Comparison of ENCODE assay signal across 11 mouse cellular contexts in the genomic region with DNA sequence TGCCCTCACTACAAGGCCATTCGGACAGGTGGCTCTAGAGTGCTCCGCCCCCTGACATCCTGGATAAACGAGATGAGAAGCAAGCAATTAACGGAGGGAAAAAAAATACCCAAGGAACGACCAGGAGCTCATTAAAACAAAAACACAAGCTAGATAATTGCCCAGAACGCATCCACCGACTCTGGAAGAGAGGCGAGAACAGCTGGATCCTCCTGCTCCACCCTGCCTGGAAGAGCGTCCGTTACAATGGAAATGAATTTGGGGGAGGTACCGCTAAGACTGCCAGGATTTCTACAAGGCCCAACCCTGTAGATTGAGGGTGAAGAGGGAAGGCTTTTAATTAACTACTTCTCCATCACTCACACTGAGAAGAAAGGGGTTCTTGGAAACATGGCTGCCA.
DNase-seq lines count a peak whose midpoint lies in the region; ATAC-seq and TF ChIP-seq lines count a peak whose summit lies in the region.
"Had no signal": no experiment of that assay in that cellular context is flagged by ENCODE, and none has a peak within 500 bp of the region (broad histone marks: within the 10 kb centered on the region; RNA-seq: fewer than 3 reads in every experiment).

No protein-coding gene starts in this region.

- H3K4me2 ChIP-seq in kidney, postnatal 0 days (ENCODE audit: low read length), result no peak overlapping the region
- H3K4me2 ChIP-seq in kidney, embryonic 15.5 days, result no peak overlapping the region
- no peak overlapping the region for H3K4me2 ChIP-seq in neural tube, embryonic 15.5 days
- H3K4me2 ChIP-seq: embryonic facial prominence, embryonic 12.5 days; heart, embryonic 13.5 days; liver, embryonic 12.5 days had no signal

- no peak overlapping the region for H3K4me3 ChIP-seq in kidney, postnatal 0 days (replicated peaks; ENCODE audit: low read depth, low read length)
- H3K4me3 ChIP-seq in kidney, embryonic 15.5 days (replicated peaks), result no peak overlapping the region
- H3K4me3 ChIP-seq in ES-Bruce4 (ENCODE audit: low read depth, low read length), result 0 out of 2 replicates have a peak overlapping the region, but pooled peaks have one; percentile 9
- H3K4me3 ChIP-seq in neural tube, embryonic 15.5 days (replicated peaks), result no peak overlapping the region
- H3K4me3 ChIP-seq: embryonic facial prominence, embryonic 12.5 days; heart, embryonic 13.5 days; liver, embryonic 12.5 days had no signal

- no peak for DNase-seq in kidney, postnatal 0 days (ENCODE audit: low spot score)
- DNase-seq in brain, embryonic 14.5 days (ENCODE audit: low read depth), result peak; percentile 68
- DNase-seq in adrenal gland, adult (ENCODE audit: inconsistent age in 2 of 2, low spot score in 1 of 2), result no peak

- H3K27me3 ChIP-seq in kidney, postnatal 0 days (ENCODE audit: insufficient read depth, low read length), result no peaks in the 10 kb centered on the region; the same call in 1 of the 2 replicates
- H3K27me3 ChIP-seq in kidney, embryonic 15.5 days, result peaks cover 39% of the 10 kb centered on the region
- H3K27me3 ChIP-seq in ES-Bruce4 (ENCODE audit: control insufficient read depth, insufficient read depth, low read length, poor library complexity, severe bottlenecking), result no peaks in the 10 kb centered on the region
- H3K27me3 ChIP-seq in neural tube, embryonic 15.5 days (replicated peaks), result peaks cover 49% of the 10 kb centered on the region

- H3K4me1 ChIP-seq in kidney, postnatal 0 days (replicated peaks; ENCODE audit: insufficient read depth, low read length), result no peaks in the 10 kb centered on the region
- peaks cover 12% of the 10 kb centered on the region for H3K4me1 ChIP-seq in kidney, embryonic 15.5 days
- peaks cover 16% of the 10 kb centered on the region for H3K4me1 ChIP-seq in ES-Bruce4 (ENCODE audit: control insufficient read depth, insufficient read depth, low read length)
- H3K4me1 ChIP-seq in neural tube, embryonic 15.5 days, result peaks cover 14% of the 10 kb centered on the region; the same call in 1 of the 2 replicates
- H3K4me1 ChIP-seq: embryonic facial prominence, embryonic 12.5 days; liver, embryonic 12.5 days had no signal

- 0 out of 2 replicates have a peak overlapping the region, but pooled peaks have one; percentile 8 for H3K27ac ChIP-seq in kidney, postnatal 0 days
- no peak overlapping the region for H3K27ac ChIP-seq in kidney, embryonic 15.5 days
- H3K27ac ChIP-seq in ES-Bruce4 (ENCODE audit: insufficient read depth, low read length), result peak overlapping the region; percentile 39
- H3K27ac ChIP-seq in neural tube, embryonic 15.5 days (replicated peaks), result peak overlapping the region; percentile 24
- H3K27ac ChIP-seq: embryonic facial prominence, embryonic 12.5 days; heart, embryonic 13.5 days; liver, embryonic 12.5 days; stomach, postnatal 0 days had no signal

- TF ChIP-seq POLR2A in ES-Bruce4 (IDR thresholded peaks at IDR 0.05; ENCODE audit: insufficient read depth, low read length), result no peak
- no peak for TF ChIP-seq POLR2A in brain, embryonic 14.5 days (IDR thresholded peaks at IDR 0.05; ENCODE audit: borderline replicate concordance, extremely low read depth, insufficient read depth, insufficient read length, poor library complexity, severe bottlenecking)

- no peak for TF ChIP-seq CTCF in kidney, postnatal 0 days (IDR thresholded peaks at IDR 0.05; ENCODE audit: low read depth)
- no peak for TF ChIP-seq CTCF in ES-Bruce4 (IDR thresholded peaks at IDR 0.05; ENCODE audit: low read depth, low read length)
- no peak for TF ChIP-seq CTCF in brain, embryonic 14.5 days (IDR thresholded peaks at IDR 0.05; ENCODE audit: borderline replicate concordance, extremely low read depth, insufficient read depth, insufficient read length)

- no peak for ATAC-seq in kidney, postnatal 0 days (replicated peaks; ENCODE audit: low FRiP score, low read depth)
- ATAC-seq in kidney, embryonic 15.5 days (replicated peaks; ENCODE audit: low FRiP score), result no peak
- ATAC-seq in neural tube, embryonic 15.5 days (ENCODE audit: low FRiP score), result no peak
- ATAC-seq in inflammation-experienced regulatory T-cells, adult 6 months, result no peak
- ATAC-seq: liver, embryonic 12.5 days had no signal

- no peaks in the 10 kb centered on the region for H3K36me3 ChIP-seq in kidney, postnatal 0 days (ENCODE audit: insufficient read depth, low read length)
- H3K36me3 ChIP-seq in kidney, embryonic 15.5 days, result no peaks in the 10 kb centered on the region
- no peaks in the 10 kb centered on the region for H3K36me3 ChIP-seq in ES-Bruce4 (ENCODE audit: control insufficient read depth, insufficient read depth, low read length, poor library complexity, severe bottlenecking)
- no peaks in the 10 kb centered on the region for H3K36me3 ChIP-seq in neural tube, embryonic 15.5 days
- H3K36me3 ChIP-seq: embryonic facial prominence, embryonic 12.5 days; heart, embryonic 13.5 days; liver, embryonic 12.5 days had no signal

- WGBS in kidney, postnatal 0 days, result 27% methylated on average over 11 of the region's 11 CpGs
- 35% methylated on average over 11 of the region's 11 CpGs for WGBS in kidney, embryonic 15.5 days
- WGBS in neural tube, embryonic 15.5 days, result 26% methylated on average over 11 of the region's 11 CpGs

- no peak overlapping the region for H3K9ac ChIP-seq in kidney, postnatal 0 days (ENCODE audit: low read depth, low read length)
- no peak overlapping the region for H3K9ac ChIP-seq in kidney, embryonic 15.5 days
- H3K9ac ChIP-seq in ES-Bruce4 (ENCODE audit: low read depth, poor library complexity, severe bottlenecking), result peak overlapping the region; percentile 5
- no peak overlapping the region for H3K9ac ChIP-seq in neural tube, embryonic 15.5 days (replicated peaks)
- H3K9ac ChIP-seq: embryonic facial prominence, embryonic 12.5 days; heart, embryonic 13.5 days; liver, embryonic 12.5 days had no signal

- H3K9me3 ChIP-seq in kidney, postnatal 0 days (replicated peaks; ENCODE audit: low read length), result no peaks in the 10 kb centered on the region
- no peaks in the 10 kb centered on the region for H3K9me3 ChIP-seq in kidney, embryonic 15.5 days (replicated peaks)
- H3K9me3 ChIP-seq in ES-Bruce4 (replicated peaks; ENCODE audit: control insufficient read depth, insufficient read depth, low read length, poor library complexity, severe bottlenecking), result peaks cover 9% of the 10 kb centered on the region; the same call in 1 of the 2 replicates
- no peaks in the 10 kb centered on the region for H3K9me3 ChIP-seq in neural tube, embryonic 15.5 days (replicated peaks)
- H3K9me3 ChIP-seq: embryonic facial prominence, embryonic 12.5 days; heart, embryonic 13.5 days; liver, embryonic 12.5 days had no signal

- peak; percentile 75 for TF ChIP-seq EP300 in ES-Bruce4 (IDR thresholded peaks at IDR 0.05; ENCODE audit: insufficient read depth, low read depth, low read length)
